Mouse (Mus musculus) heart, adult 8-10 months (tissue): Measurements from ENCODE around the gene Shh. TPM values are rescaled to one million over a fixed set of nuclear protein-coding genes. Genes with fewer than 3 reads are reported as not detected.
A peak's percentile ranks its signal among the peaks of the same experiment; 100 is the strongest.

Experiments
- DNase-seq: peaks from one replicate; pipeline ENCODE4 v3.0.0; 2022; ENCODE audit warnings: low spot score
- total RNA-seq, 4 experiments: library from RNA; stranded (reverse); gene quantifications; 2 replicates each; pipeline ENCODE4 v1.2.4; 2022

The Shh gene
- not detected for total RNA-seq

GRCm38 (mm10) chr5:28466760-28467306, at the start of gene Shh:
Gene Shh, minus strand, starts transcription at chr5:28467256.
- no peak for DNase-seq

GRCm38 (mm10) chr5:28500792-28501439, 33.9 kb upstream of the Shh start:
- DNase-seq: no peak

GRCm38 (mm10) chr5:28498846-28499245, 31.8 kb upstream of the Shh start:
- DNase-seq: no peak

- no peak for DNase-seq
Measured at GRCm38 (mm10) chr5:28495712-28496650, 28.9 kb upstream of the Shh start.

- DNase-seq: no peak
Measured at GRCm38 (mm10) chr5:28493550-28493949, 26.5 kb upstream of the Shh start.

- no peak for DNase-seq
Measured at GRCm38 (mm10) chr5:28482991-28483390, 15.9 kb upstream of the Shh start.

- DNase-seq: no peak
Measured at GRCm38 (mm10) chr5:28481730-28482129, 14.7 kb upstream of the Shh start.

- DNase-seq: no peak
Measured at GRCm38 (mm10) chr5:28476389-28477379, 9.6 kb upstream of the Shh start.

GRCm38 (mm10) chr5:28473556-28473955, 6.5 kb upstream of the Shh start:
- no peak for DNase-seq

GRCm38 (mm10) chr5:28469525-28470202, 2.6 kb upstream of the Shh start:
- peak; percentile 10 for DNase-seq

GRCm38 (mm10) chr5:28466351-28466750, 705 bp downstream of the Shh start:
- no peak for DNase-seq

- DNase-seq: no peak
Measured at GRCm38 (mm10) chr5:28465526-28465925, 1.5 kb downstream of the Shh start.

- DNase-seq: no peak
Measured at GRCm38 (mm10) chr5:28465099-28465406, 2.0 kb downstream of the Shh start.

- DNase-seq: no peak
Measured at GRCm38 (mm10) chr5:28464361-28465098, 2.5 kb downstream of the Shh start.

- DNase-seq: no peak
Measured at GRCm38 (mm10) chr5:28463656-28464055, 3.4 kb downstream of the Shh start.

GRCm38 (mm10) chr5:28462741-28463590, 4.1 kb downstream of the Shh start:
- DNase-seq: no peak

- no peak for DNase-seq
Measured at GRCm38 (mm10) chr5:28461376-28461775, 5.7 kb downstream of the Shh start.

- no peak for DNase-seq
Measured at GRCm38 (mm10) chr5:28460556-28461350, 6.3 kb downstream of the Shh start.
